Mouse (Mus musculus) yolk sac, embryonic 10.5 days (tissue): ENCODE data around the gene Lgals7.
"Not testable (repeated sequence)": the region's sequence is repeated elsewhere in the genome, so short reads cannot be mapped to it uniquely, and the experiment has no call there.

Experiments used
- DNase-seq: peaks from one replicate; pipeline ENCODE4 v3.0.0-alpha.2; 2017; ENCODE audit warnings: low spot score

The Lgals7 gene

GRCm38 (mm10) chr7:28877155-28877554 is 13.5 kb downstream of the Lgals7 start:
- DNase-seq: no peak

DNA sequence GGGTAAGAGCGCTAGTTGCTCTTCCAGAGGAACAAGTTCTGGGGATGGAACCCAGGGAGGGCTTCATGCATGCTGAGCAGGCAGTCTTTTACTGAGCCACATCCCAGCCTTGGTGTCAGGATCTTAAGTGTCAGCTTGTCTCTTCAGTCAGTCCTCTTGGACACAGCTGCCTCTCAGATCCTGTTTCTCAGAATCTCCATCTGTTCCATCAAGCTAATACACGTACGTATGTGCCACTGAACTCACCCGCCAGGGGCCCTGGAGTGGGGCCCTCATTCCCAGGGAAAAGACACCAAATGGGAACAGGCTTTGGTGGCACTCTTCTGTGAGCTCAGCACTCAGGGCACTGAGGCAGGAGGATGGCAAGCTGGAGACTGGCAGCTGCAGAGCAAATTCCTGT is 14.2 kb downstream of the Lgals7 start:
- no peak for DNase-seq

DNA sequence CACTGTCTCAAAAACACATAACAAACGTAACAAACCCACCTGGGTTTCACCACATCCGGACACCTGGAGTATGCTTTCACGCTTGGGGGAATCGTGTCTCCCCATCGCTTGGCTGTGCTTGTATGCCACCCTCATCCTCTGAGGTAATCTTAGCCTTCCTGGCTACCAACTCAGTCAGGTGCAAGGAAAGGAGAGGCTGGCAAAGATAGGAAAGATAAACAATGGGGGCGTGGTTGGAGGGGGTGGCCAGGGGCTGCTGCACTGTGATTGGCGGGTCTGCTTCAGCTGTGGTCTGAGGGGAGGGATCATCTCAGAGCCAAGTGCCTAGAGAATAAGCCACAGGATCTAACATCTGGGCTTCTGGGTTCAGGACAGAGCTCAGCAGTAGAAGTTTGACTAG is 16.0 kb downstream of the Lgals7 start:
- DNase-seq: no peak

- DNase-seq: no peak
Observed at GRCm38 (mm10) chr7:28880554-28880953, 16.9 kb downstream of the Lgals7 start.

- no peak for DNase-seq
Observed at GRCm38 (mm10) chr7:28881199-28881598, 17.5 kb downstream of the Lgals7 start, which contains the start of gene Capn12. Gene Capn12, plus strand, starts transcription at chr7:28881422.

DNA sequence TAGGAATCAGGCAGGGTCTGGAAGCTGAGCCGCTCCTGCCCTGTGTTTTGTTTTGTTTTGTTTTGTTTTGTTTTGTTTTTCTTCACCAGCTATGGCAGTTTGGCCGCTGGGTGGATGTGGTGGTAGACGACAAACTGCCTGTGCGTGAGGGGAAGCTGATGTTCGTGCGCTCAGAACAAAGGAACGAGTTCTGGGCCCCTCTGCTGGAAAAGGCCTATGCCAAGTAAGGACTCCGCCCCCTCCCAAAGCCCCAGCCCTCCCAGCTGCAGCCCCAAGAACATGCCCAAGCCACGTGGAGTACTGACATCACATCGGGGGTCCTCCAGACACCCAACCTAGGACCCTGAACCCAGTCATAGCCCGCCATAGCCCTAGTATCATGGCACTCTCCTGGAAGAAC is 19.4 kb downstream of the Lgals7 start:
- no peak for DNase-seq

DNA sequence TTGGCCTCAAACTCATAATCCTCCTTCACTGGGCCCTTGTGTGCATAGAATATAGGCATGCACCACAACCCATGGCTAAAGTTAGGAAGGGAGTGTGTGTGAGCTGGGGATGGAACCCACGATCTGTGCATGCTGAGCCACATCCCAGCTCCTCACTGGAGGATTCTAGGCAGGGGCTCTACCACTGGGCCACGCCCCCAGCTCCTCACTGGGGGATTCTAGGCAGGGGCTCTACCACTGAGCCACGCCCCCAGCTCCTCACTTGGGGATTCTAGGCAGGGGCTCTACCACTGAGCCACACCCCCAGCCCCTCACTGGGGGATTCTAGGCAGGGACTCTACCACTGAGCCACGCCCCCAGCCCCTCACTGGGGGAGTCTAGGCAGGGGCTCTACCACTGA is 20.1 kb downstream of the Lgals7 start:
- DNase-seq: not testable (repeated sequence)

DNA sequence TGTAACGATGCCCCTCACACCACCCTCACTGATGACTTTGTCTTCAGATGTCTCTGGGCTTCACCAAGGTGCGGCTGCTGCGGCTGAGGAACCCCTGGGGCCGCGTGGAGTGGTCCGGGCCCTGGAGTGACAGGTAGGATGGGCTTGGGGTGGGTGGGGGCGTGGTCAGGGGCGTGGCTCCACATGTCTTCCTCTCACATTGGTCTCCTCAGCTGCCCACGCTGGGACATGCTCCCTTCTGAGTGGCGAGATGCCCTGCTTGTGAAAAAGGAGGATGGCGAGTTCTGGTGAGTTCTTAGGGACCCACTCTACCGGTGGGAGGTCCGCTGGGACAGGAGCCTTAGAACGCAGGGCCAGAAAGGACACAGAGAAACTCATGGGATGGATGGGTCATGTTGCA is 22.8 kb downstream of the Lgals7 start:
- no peak for DNase-seq

DNA sequence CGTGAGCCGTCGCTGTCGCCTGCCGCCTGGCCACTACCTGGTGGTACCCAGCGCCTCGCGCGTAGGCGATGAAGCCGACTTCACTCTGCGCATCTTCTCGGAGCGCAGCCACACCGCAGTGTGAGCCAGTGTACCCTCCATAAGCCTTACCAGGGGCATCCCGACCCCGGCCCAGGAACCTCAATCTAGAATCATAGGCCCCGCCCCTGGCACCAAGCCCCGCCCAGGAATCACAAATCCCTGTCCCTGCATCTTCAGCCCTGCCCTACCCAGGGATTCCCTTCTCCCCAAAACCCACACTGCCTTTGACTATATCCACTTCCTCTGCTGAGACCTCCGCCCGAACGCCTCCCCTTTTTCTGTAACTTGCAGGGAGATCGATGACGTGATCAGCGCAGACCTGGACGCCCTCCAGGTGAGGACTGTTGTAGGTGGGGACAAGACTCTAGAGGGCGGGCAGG is 25.1 kb downstream of the Lgals7 start:
- DNase-seq: no peak

- DNase-seq: no peak
Observed at GRCm38 (mm10) chr7:28892601-28893000, 28.9 kb downstream of the Lgals7 start.

- peak; percentile 50 for DNase-seq
Observed at GRCm38 (mm10) chr7:28893643-28894265, 30.1 kb downstream of the Lgals7 start.

- peak; percentile 67 for DNase-seq
Observed at GRCm38 (mm10) chr7:28894942-28895341, 31.3 kb downstream of the Lgals7 start.

GRCm38 (mm10) chr7:28897661-28898060 is 34.0 kb downstream of the Lgals7 start:
- no peak for DNase-seq

DNA sequence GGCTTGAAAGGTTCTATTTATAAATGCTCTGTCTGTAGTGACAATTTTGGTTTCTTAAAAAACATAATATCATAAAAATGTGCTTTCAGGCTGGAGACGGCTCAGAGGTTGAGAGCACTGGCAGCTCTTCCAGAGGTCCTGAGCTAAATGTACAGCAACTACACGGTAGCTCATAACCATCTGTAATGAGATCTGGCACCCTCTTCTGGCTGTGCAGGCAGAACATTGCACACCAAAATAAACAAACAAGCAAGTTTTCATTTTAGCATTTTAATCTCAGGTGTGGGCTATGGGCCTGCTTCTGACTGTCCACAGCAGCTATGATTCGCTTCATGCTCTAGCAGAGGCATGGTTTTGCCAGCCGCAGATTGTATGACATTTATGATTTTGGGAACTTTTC is 36.3 kb downstream of the Lgals7 start:
- DNase-seq: no peak

DNA sequence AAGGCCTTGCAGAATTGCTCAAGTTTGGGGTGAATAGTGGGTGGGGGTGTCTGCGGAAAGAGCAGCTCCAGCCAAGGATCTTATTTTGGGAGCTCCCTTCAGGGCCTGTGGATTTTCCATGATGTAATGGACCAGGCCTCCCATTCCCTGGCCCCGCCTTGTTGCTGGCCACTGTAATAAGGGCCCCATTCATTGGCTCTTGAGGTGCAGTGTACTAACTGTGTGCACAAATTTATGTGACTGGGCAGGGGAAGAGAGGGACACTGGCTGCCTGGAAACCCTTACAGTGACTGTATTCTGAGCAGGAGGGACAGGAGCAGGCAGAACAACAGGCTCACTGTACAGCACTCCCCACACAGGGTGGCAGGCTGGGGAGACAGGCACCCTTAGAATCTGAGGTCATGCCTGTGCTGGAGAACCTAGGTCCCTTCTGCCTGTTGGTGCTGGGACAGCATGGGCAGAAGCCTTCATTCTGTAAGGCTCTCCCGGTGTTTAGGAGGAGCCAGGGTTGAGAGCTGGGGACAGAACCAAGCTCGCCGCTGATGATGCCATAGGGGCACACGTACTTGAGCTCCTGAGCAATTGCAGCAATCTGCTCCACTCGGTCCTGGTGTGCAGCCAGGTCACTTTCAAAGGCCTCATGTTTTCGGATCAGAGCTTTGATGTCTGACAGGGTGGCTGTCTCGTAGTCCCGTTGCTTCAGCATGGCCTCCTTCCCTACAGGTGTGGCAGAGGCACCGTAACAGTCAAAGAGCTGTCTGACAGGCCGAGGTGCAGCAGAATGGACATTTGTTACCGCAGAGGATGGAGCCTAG is 37.9 kb downstream of the Lgals7 start:
- DNase-seq: no peak

- DNase-seq: no peak
Observed at GRCm38 (mm10) chr7:28902180-28902579, 38.5 kb downstream of the Lgals7 start.

- no peak for DNase-seq
Observed at GRCm38 (mm10) chr7:28902809-28903208, 39.2 kb downstream of the Lgals7 start.

DNA sequence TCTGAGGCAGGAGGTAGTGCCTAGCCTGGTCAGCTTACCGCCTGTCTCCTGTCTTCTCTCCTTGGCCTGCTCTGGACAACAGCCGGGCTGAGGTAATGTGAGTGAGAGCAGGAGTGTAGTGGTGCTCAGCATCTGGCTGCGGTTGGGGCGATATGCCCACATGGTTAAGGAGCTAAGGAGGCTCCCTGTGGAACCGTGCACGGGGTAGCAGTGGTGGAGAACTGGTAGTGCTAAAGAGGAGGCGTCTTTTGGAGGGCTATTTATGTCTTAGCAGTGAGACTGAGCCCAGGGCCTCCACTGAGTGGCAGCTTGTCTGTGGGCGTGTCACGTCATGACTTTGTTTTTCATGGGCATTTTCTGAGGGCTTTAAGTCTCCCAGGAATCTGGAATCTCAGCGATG is 40.1 kb downstream of the Lgals7 start:
- no peak for DNase-seq

DNA sequence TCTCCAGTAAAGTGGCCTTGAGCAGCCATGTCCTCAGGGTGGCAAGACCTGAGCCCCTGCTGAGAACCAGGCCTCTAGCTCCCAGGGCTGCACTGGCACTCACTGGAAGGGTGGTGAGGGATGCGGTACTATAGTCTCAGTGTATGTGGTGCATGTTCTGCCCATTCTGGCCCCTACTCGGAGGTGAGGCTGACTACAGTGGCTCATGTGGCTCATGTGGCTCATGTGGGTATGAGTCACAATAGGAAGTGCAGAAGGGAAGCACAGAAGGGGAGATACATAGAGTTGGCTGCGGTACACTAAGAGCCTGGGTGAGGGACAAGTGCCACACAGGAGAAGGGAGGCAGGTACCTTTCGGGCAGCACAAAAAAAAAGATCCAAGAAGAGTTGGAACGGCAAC is 43.5 kb downstream of the Lgals7 start:
- DNase-seq: no peak

- peak; percentile 47 for DNase-seq
Observed at GRCm38 (mm10) chr7:28911632-28912031, 48.0 kb downstream of the Lgals7 start.

DNA sequence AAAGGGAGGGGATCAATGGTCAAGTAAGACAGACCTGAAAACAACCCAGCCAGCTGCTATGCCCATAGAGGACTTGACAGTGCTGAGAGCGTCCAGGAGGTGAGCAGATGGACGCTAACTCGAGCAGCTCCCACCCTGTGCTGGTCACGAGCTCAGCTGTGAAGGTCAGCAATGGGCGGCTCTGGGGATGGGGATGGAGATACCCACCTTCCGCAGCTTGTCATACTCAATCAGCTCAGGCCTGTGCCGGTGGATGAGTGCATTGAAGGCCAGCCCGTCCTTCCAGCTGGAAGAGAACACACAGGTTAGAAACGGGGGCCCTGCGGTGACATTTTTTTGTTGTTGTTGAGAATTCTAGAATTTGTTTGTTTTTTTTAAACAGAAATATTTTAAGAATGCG is 49.5 kb downstream of the Lgals7 start:
- no peak for DNase-seq
